Comparison of ENCODE assay signal across 13 mouse cellular contexts in genomic region chr17:15185217-15185616, GRCm38 (mm10).
DNase-seq lines count a peak whose midpoint lies in the region; ATAC-seq and TF ChIP-seq lines count a peak whose summit lies in the region.
"Had no signal": no experiment of that assay in that cellular context is flagged by ENCODE, and none has a peak within 500 bp of the region (broad histone marks: within the 10 kb centered on the region; RNA-seq: fewer than 3 reads in every experiment).

No protein-coding gene starts in this region.

- no peak for TF ChIP-seq CTCF in ES-Bruce4 (IDR thresholded peaks at IDR 0.05; ENCODE audit: low read depth, low read length)
- no peak for TF ChIP-seq CTCF in lung, postnatal 0 days (IDR thresholded peaks at IDR 0.05)

- no peaks in the 10 kb centered on the region for H3K27me3 ChIP-seq in ES-Bruce4 (ENCODE audit: control insufficient read depth, insufficient read depth, low read length, poor library complexity, severe bottlenecking)
- no peaks in the 10 kb centered on the region for H3K27me3 ChIP-seq in forebrain, embryonic 15.5 days
- H3K27me3 ChIP-seq in lung, postnatal 0 days (replicated peaks; ENCODE audit: insufficient read depth, low read length) = no peaks in the 10 kb centered on the region

- peak; percentile 19 for DNase-seq in MN1 (ENCODE audit: low spot score)
- DNase-seq in mesoderm, embryonic 11.5 days (ENCODE audit: low read depth, low spot score) = peak; percentile 69
- no peak for DNase-seq in lung, postnatal 0 days (ENCODE audit: low spot score)
- no peak for DNase-seq in lung, postnatal 4 days
- DNase-seq in urinary bladder, postnatal 14 days (ENCODE audit: low spot score) = no peak
- DNase-seq in urinary bladder, adult 18-20 months (ENCODE audit: low spot score in 2 of 2) = no peak
- DNase-seq: adrenal gland, adult 2 months; gastrocnemius, postnatal 14 days; heart, postnatal 14 days; lung, adult 18-20 months; thymus, adult 2 months had no signal

- H3K9ac ChIP-seq in ES-Bruce4 (ENCODE audit: low read depth, poor library complexity, severe bottlenecking) = no peak overlapping the region
- no peak overlapping the region for H3K9ac ChIP-seq in forebrain, embryonic 15.5 days (replicated peaks)
- H3K9ac ChIP-seq in lung, postnatal 0 days (replicated peaks; ENCODE audit: low read depth) = no peak overlapping the region

- no peak overlapping the region for H3K27ac ChIP-seq in ES-Bruce4 (ENCODE audit: insufficient read depth, low read length)
- H3K27ac ChIP-seq in forebrain, embryonic 15.5 days (replicated peaks) = no peak overlapping the region
- H3K27ac ChIP-seq in lung, postnatal 0 days (ENCODE audit: low read length) = no peak overlapping the region

- TF ChIP-seq POLR2A in ES-Bruce4 (IDR thresholded peaks at IDR 0.05; ENCODE audit: insufficient read depth, low read length) = no peak

- H3K9me3 ChIP-seq in ES-Bruce4 (replicated peaks; ENCODE audit: control insufficient read depth, insufficient read depth, low read length, poor library complexity, severe bottlenecking) = no peaks in the 10 kb centered on the region
- H3K9me3 ChIP-seq in forebrain, embryonic 15.5 days = no peaks in the 10 kb centered on the region
- H3K9me3 ChIP-seq in lung, postnatal 0 days (ENCODE audit: low read length) = no peaks in the 10 kb centered on the region

- peak; percentile 63 for ATAC-seq in forebrain, embryonic 15.5 days (replicated peaks)
- ATAC-seq in lung, postnatal 0 days = no peak

- 2% methylated on average over 5 of the region's 5 CpGs for WGBS in forebrain, embryonic 15.5 days
- WGBS in lung, postnatal 0 days = 17% methylated on average over 5 of the region's 5 CpGs

- no peak overlapping the region for H3K4me3 ChIP-seq in ES-Bruce4 (ENCODE audit: low read depth, low read length)
- no peak overlapping the region for H3K4me3 ChIP-seq in forebrain, embryonic 15.5 days
- H3K4me3 ChIP-seq in lung, postnatal 0 days (ENCODE audit: low read depth, low read length) = no peak overlapping the region

- peak; percentile 55; the same call in 1 of the 2 replicates for TF ChIP-seq EP300 in ES-Bruce4 (IDR thresholded peaks at IDR 0.05; ENCODE audit: insufficient read depth, low read depth, low read length)
- no peak for TF ChIP-seq EP300 in lung, postnatal 0 days (IDR thresholded peaks at IDR 0.05)

- no peaks in the 10 kb centered on the region for H3K36me3 ChIP-seq in ES-Bruce4 (ENCODE audit: control insufficient read depth, insufficient read depth, low read length, poor library complexity, severe bottlenecking)
- H3K36me3 ChIP-seq in forebrain, embryonic 15.5 days = no peaks in the 10 kb centered on the region
- H3K36me3 ChIP-seq in lung, postnatal 0 days (ENCODE audit: insufficient read depth, low read length) = no peaks in the 10 kb centered on the region

- H3K4me2 ChIP-seq in forebrain, embryonic 15.5 days (replicated peaks) = no peak overlapping the region
- no peak overlapping the region for H3K4me2 ChIP-seq in lung, postnatal 0 days (replicated peaks; ENCODE audit: low read depth, low read length)

- peaks cover 5% of the 10 kb centered on the region for H3K4me1 ChIP-seq in ES-Bruce4 (ENCODE audit: control insufficient read depth, insufficient read depth, low read length)
- H3K4me1 ChIP-seq in forebrain, embryonic 15.5 days = peaks cover 15% of the 10 kb centered on the region
- no peaks in the 10 kb centered on the region for H3K4me1 ChIP-seq in lung, postnatal 0 days (ENCODE audit: insufficient read depth, low read depth, low read length)

Comparison
In these comparisons a context has a peak if more than half of its experiments do, and no peak if none do; other contexts are left out.
1. DNase-seq: peak in MN1 (single experiment) and mesoderm, embryonic 11.5 days (single experiment); none in lung, postnatal 0 days (single experiment), lung, postnatal 4 days (0 of 2), urinary bladder, postnatal 14 days (single experiment) and urinary bladder, adult 18-20 months (0 of 2).